Mouse (Mus musculus) embryonic fibroblast, embryonic 13.5 days (primary cell): Measurements from ENCODE around the gene Ryk.

ENCODE experiments used
- CTCF ChIP-seq: IDR thresholded peaks from 2 replicates; pipeline ENCODE4 v1.5.1; 2011; ENCODE audit warnings: mild to moderate bottlenecking, control low read depth, low read length, moderate library complexity, borderline replicate concordance; ENCODE audit not compliant: insufficient read depth
- POLR2A ChIP-seq: IDR thresholded peaks from 2 replicates; pipeline ENCODE4 v1.6.1; 2011; ENCODE audit warnings: low read depth, mild to moderate bottlenecking, control low read depth, low read length, moderate library complexity

GRCm38 (mm10) chr9:102806056-102806573 is 28.6 kb upstream of the Ryk start:
- TF ChIP-seq CTCF, result no peak
- TF ChIP-seq POLR2A, result no peak
